Mouse (Mus musculus): ENCODE data around the gene Rasgrf2. TPM values are rescaled to one million over a fixed set of nuclear protein-coding genes. Genes with fewer than 3 reads are reported as not detected.

The Rasgrf2 gene
- polyA plus RNA-seq, 1 experiment from 2014 or later: 0.87 TPM

DNA sequence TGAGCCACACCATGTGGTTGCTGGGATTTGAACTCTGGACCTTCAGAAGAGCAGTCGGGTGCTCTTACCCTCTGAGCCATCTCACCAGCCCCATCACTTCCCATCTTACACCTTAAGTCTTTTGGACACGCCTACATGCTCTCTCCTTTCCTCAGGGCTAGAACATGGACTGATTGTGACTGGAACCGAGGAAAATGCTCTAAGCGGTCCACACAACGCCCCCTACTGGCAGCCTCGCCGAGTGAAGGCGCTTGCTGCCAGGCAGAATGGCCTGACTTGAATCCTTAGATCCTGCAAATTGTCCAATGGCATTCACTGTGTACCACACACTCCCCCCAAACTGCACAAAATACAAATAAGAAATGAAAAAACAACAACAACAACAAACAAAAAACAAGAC, 274.0 kb downstream of the Rasgrf2 start:
- H3K4me1 ChIP-seq (ENCODE audit: control insufficient read depth, insufficient read depth, low read length): no peaks in the 10 kb centered on the region
- no peaks in the 10 kb centered on the region for H3K9me3 ChIP-seq (replicated peaks; ENCODE audit: control insufficient read depth, low read length)
- no peak overlapping the region for H3K4me2 ChIP-seq
- H3K27ac ChIP-seq (ENCODE audit: low read depth, low read length): no peak overlapping the region
- no peak overlapping the region for H3K9ac ChIP-seq (ENCODE audit: low read depth, low read length)
- ATAC-seq (replicated peaks; ENCODE audit: insufficient number of reproducible peaks, low FRiP score, low TSS enrichment): no peak
- H3K36me3 ChIP-seq (ENCODE audit: control insufficient read depth, insufficient read depth, low read length): no peaks in the 10 kb centered on the region
- WGBS (ENCODE audit: insufficient replicate concordance): 63% methylated on average over 8 of the region's 8 CpGs
- no peaks in the 10 kb centered on the region for H3K27me3 ChIP-seq (ENCODE audit: control insufficient read depth, insufficient read depth, low read length)
- no peak overlapping the region for H3K4me3 ChIP-seq (ENCODE audit: low read depth, low read length)

DNA sequence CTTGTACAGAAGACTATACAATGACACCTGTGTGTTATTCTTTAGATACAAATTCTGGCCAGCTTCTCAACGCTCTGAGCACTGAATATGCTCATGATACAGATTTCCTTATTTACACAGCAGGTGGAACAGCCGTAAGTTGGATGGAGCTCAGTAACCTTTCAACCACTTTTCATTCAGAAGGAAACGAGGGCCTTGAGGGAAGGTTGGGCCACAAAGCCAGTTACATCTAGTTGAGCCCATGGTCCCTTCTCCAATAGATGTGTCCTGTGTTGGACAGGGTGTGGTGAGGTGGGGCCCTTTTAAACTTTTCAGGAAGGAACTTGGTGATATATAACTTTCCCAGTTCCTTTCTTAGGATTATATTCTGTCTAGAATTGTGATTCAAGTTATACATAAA, 277.0 kb downstream of the Rasgrf2 start:
- no peak overlapping the region for H3K27ac ChIP-seq (ENCODE audit: low read depth, low read length)
- ATAC-seq (replicated peaks; ENCODE audit: insufficient number of reproducible peaks, low FRiP score, low TSS enrichment): no peak
- H3K4me3 ChIP-seq (ENCODE audit: low read depth, low read length): no peak overlapping the region
- no peaks in the 10 kb centered on the region for H3K27me3 ChIP-seq (ENCODE audit: control insufficient read depth, insufficient read depth, low read length)
- no peak overlapping the region for H3K9ac ChIP-seq (ENCODE audit: low read depth, low read length)
- 81% methylated on average over 3 of the region's 3 CpGs for WGBS (ENCODE audit: insufficient replicate concordance)
- H3K36me3 ChIP-seq (ENCODE audit: control insufficient read depth, insufficient read depth, low read length): no peaks in the 10 kb centered on the region
- H3K4me1 ChIP-seq (ENCODE audit: control insufficient read depth, insufficient read depth, low read length): no peaks in the 10 kb centered on the region
- no peaks in the 10 kb centered on the region for H3K9me3 ChIP-seq (replicated peaks; ENCODE audit: control insufficient read depth, low read length)
- H3K4me2 ChIP-seq: no peak overlapping the region

Other genes starting within 250 kb of the Rasgrf2 start
- 0.31 and 0.82 TPM in 2 replicates for gene Gm20379, start 174.3 kb upstream of the Rasgrf2 start, polyA plus RNA-seq (2014; fragmentation: Nextera tagmentation; extraction: Ambion mirVana)
- 15.1 and 15.2 TPM in 2 replicates for gene Dhfr, start 223.1 kb upstream of the Rasgrf2 start, polyA plus RNA-seq (2014; fragmentation: Nextera tagmentation; extraction: Ambion mirVana)
- gene Msh3, start 223.3 kb upstream of the Rasgrf2 start, polyA plus RNA-seq (2014; fragmentation: Nextera tagmentation; extraction: Ambion mirVana): 20.9 and 21.6 TPM in 2 replicates